Mouse (Mus musculus) embryonic fibroblast, embryonic 13.5 days (primary cell): ENCODE data around the gene Ipo4. TPM values are rescaled to one million over a fixed set of nuclear protein-coding genes. Genes with fewer than 3 reads are reported as not detected.
A peak's percentile ranks its signal among the peaks of the same experiment; 100 is the strongest.

Source experiments
- H3K27ac ChIP-seq: 2 replicates; pipeline ENCODE4 v1.5.1; 2012; ENCODE audit warnings: low read length, control low read depth, inconsistent platforms; ENCODE audit not compliant: insufficient read depth
- H3K4me1 ChIP-seq: 2 replicates; pipeline ENCODE4 v1.6.1; 2011; ENCODE audit warnings: low read length; ENCODE audit not compliant: control insufficient read depth, insufficient read depth
- H3K4me3 ChIP-seq: 2 replicates; pipeline ENCODE4 v1.5.1; 2011; ENCODE audit warnings: mild to moderate bottlenecking, control low read depth, low read length; ENCODE audit not compliant: insufficient read depth
- CTCF ChIP-seq: IDR thresholded peaks from 2 replicates; pipeline ENCODE4 v1.5.1; 2011; ENCODE audit warnings: mild to moderate bottlenecking, control low read depth, low read length, moderate library complexity, borderline replicate concordance; ENCODE audit not compliant: insufficient read depth
- POLR2A ChIP-seq: IDR thresholded peaks from 2 replicates; pipeline ENCODE4 v1.6.1; 2011; ENCODE audit warnings: low read depth, mild to moderate bottlenecking, control low read depth, low read length, moderate library complexity
- polyA plus RNA-seq: library from polyadenylated mRNA; stranded (reverse); fragments of >200 nt; gene quantifications from 2 replicates; pipeline ENCODE4 v1.2.4, GENCODE M21; 2011; ENCODE audit warnings: low read depth; ENCODE audit not compliant: missing spikeins, insufficient read length

Ipo4 gene
- polyA plus RNA-seq, 1 experiment, result 131 TPM

- Histone ChIP-seq H3K4me3 (no peak overlapping the region), H3K4me1 (no peaks in the 10 kb centered on the region), H3K27ac (no peak overlapping the region)
- no peak for TF ChIP-seq POLR2A
Measured at GRCm38 (mm10) chr14:55658011-55658410, 22.3 kb upstream of the Ipo4 start.

GRCm38 (mm10) chr14:55656935-55657334, 21.2 kb upstream of the Ipo4 start:
- Histone ChIP-seq H3K27ac (no peak overlapping the region), H3K4me1 (no peaks in the 10 kb centered on the region), H3K4me3 (no peak overlapping the region)
- TF ChIP-seq CTCF, result no peak
- TF ChIP-seq POLR2A, result no peak

GRCm38 (mm10) chr14:55651528-55651927, 15.8 kb upstream of the Ipo4 start:
- no peaks in the 10 kb centered on the region for H3K4me1 ChIP-seq
- H3K27ac ChIP-seq, result no peak overlapping the region
- no peak overlapping the region for H3K4me3 ChIP-seq
- TF ChIP-seq POLR2A (no peak), CTCF (no peak)

DNA sequence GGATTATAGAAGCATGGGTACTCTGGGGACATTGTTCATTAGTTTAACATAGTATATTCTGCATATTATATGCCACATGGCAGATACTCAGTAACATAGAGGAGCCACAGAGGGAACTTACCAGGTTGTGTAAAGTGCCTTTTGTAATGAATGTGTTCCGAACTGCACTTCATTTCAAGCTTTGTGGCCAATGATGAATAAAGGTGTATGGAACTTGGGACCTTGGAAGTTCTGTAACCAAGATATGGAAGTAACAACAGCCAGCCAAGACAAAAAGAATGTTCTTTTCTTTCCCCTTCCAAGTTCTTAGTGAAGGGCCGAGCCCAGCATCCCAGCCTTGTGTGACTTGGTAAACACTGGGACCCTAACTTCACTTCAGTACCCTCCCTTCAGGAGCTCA, 14.1 kb upstream of the Ipo4 start, which contains the start of gene Tssk4:
Gene Tssk4, plus strand, starts transcription at position 301 of the 400 bp plus-strand sequence.
- Histone ChIP-seq H3K4me3 (no peak within 1 kb of the TSS), H3K27ac (no peak within 1 kb of the TSS), H3K4me1 (no peaks in the 10 kb centered on the region)
- no peak for TF ChIP-seq POLR2A
- TF ChIP-seq CTCF, result no peak

GRCm38 (mm10) chr14:55644261-55644888, 8.6 kb upstream of the Ipo4 start:
- TF ChIP-seq POLR2A (no peak), CTCF (no peak)
- no peaks in the 10 kb centered on the region for H3K4me1 ChIP-seq
- H3K27ac ChIP-seq, result peak overlapping the region; percentile 4; the same call in 1 of the 2 replicates
- H3K4me3 ChIP-seq, result peak overlapping the region; percentile 83

DNA sequence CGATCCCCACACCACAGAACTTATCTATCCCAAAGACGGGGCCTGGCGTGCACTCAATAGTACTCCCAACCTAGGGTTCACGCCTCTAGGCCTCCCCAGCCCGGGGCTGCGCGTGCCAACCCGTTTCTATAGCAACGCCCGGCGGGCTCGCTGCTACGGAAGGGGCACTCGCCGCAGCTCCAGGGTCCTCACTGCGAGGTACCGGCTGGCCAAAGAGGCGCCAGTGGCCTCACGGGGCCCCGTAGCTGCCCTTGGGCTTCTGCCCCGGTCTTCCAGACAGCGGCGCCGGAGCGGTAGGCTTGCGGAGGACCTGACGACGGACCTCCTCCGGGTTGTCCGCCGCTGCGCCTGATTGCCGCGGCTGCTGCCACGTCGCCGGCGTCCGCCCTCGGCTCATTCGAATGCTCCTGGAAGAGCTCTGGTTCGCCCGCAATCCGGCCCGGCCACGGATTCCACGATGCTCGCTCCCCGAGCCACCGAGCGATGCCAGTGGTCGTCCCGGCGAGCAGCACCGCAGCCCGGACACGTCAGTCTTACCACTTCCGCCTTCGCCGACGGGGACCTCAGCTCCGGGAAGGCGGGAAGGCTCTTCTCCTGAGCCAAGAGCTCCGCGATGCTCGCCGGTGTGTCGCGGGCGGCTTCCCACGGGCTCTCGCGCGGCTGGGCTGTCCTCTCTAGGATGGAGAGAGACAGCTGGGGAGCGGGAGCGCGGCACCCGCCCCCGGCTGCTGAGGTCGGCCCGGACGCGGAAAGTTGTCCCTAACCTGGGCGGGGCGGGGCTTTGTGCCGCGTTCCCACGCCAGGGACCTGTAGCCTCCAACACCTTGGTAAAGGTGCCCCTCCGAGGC, 7.5 kb upstream of the Ipo4 start, which contains the start of gene Tm9sf1:
Gene Tm9sf1, minus strand, starts transcription at position 747 of the 848 bp plus-strand sequence.
- Histone ChIP-seq H3K4me3 (peak within 1 kb of the TSS; percentile 83), H3K27ac (peak within 1 kb of the TSS; percentile 92), H3K4me1 (no peaks in the 10 kb centered on the region)
- no peak for TF ChIP-seq CTCF
- TF ChIP-seq POLR2A, result peak; percentile 49

DNA sequence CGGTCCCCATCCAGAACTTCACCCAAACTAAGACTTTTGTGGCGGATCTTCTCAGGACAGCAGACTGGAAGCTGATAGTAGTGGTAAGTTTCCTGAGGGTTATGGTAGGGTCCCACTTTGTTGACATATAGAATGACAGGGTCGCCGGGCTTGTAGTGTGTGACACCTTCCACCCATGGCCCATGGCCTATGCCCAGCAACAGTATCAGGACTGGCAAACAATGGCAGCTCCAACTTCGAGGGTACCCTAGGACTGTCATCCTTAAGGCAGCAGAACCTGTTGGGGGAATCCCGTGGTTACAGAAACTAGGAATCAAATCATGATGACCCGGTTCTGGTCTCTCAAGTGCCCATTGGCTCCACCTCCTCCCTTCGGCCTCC, 6.9 kb upstream of the Ipo4 start:
- H3K4me1 ChIP-seq, result no peaks in the 10 kb centered on the region
- peak overlapping the region; percentile 92 for H3K27ac ChIP-seq
- no peak for TF ChIP-seq POLR2A
- TF ChIP-seq CTCF, result no peak
- H3K4me3 ChIP-seq, result peak overlapping the region; percentile 83

- Histone ChIP-seq H3K4me1 (no peaks in the 10 kb centered on the region), H3K4me3 (no peak overlapping the region), H3K27ac (no peak overlapping the region)
- no peak for TF ChIP-seq CTCF
- TF ChIP-seq POLR2A, result no peak
Measured at GRCm38 (mm10) chr14:55641291-55641690, 5.5 kb upstream of the Ipo4 start.

DNA sequence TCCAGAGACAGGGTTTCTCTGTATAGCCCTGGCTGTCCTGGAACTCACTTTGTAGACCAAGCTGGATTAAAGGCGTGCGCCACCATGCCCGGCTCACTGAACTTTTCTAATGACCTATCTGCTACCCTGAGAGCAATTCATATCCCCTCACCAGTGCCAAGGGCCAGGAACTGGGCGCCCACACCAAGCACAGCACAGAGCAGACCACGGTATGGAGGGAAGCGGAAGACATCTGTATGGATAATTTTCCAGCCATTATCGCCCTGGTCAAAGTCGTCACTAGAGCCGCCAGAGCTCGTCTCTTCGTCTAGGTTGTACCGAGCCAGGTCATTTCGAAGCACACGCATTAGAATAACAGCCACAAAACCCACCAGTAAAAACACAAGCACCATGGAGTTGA, 5.1 kb upstream of the Ipo4 start:
- Histone ChIP-seq H3K27ac (no peak overlapping the region), H3K4me3 (no peak overlapping the region), H3K4me1 (no peaks in the 10 kb centered on the region)
- TF ChIP-seq POLR2A (no peak), CTCF (no peak)

DNA sequence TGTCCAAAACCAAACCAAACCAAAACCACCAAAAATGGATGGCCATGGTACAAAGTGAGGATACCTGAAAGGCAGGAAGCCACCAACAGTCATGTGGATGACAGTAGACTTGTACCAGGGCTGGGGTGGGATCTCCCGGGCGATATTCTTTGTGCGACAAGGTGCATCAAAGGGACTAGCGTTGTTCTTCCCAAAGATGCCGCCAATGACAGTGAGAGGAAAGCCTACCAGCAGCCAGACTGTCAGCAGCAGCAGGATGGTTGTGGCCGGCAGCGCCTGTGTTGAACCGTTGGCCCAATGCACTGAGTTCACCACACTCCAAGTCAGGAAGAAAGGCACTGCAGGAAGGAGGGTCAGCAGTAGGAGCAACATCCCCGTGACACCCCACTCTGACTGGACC, 2.0 kb upstream of the Ipo4 start, which contains the start of gene Gm49378:
Gene Gm49378, minus strand, starts transcription at position 101 of the 400 bp plus-strand sequence.
- no peak for TF ChIP-seq POLR2A
- TF ChIP-seq CTCF, result no peak
- no peak within 1 kb of the TSS for H3K27ac ChIP-seq
- H3K4me3 ChIP-seq, result no peak within 1 kb of the TSS
- 0 out of 2 replicates have a peak, but pooled peaks cover 4% of the 10 kb centered on the region for H3K4me1 ChIP-seq
